In genomic region chr13:98357433-98358423, GRCm38 (mm10) we compare ENCODE assay signal across 15 mouse cellular contexts. TPM values are rescaled to one million over a fixed set of nuclear protein-coding genes. Genes with fewer than 3 reads are reported as not detected.
DNase-seq lines count a peak whose midpoint lies in the region; ATAC-seq and TF ChIP-seq lines count a peak whose summit lies in the region.
"Had no signal": no experiment of that assay in that cellular context is flagged by ENCODE, and none has a peak within 500 bp of the region (broad histone marks: within the 10 kb centered on the region; RNA-seq: fewer than 3 reads in every experiment).

No protein-coding gene starts in this region.

- TF ChIP-seq EP300 in stomach, postnatal 0 days (optimal IDR thresholded peaks at IDR 0.05), result no peak

- 15% methylated on average over 18 of the region's 18 CpGs for WGBS in kidney, postnatal 0 days
- 1% methylated on average over 18 of the region's 18 CpGs for WGBS in forebrain, embryonic 13.5 days
- WGBS in midbrain, embryonic 14.5 days, result 2% methylated on average over 18 of the region's 18 CpGs
- 8% methylated on average over 18 of the region's 18 CpGs for WGBS in stomach, postnatal 0 days

- no peak for ATAC-seq in kidney, postnatal 0 days (replicated peaks; ENCODE audit: low FRiP score, low read depth)
- ATAC-seq in forebrain, embryonic 13.5 days, result no peak
- no peak for ATAC-seq in midbrain, embryonic 14.5 days (ENCODE audit: low FRiP score, low TSS enrichment)
- no peak for ATAC-seq in stomach, postnatal 0 days (ENCODE audit: low FRiP score, low TSS enrichment)
- ATAC-seq: intestine, embryonic 15.5 days had no signal

- H3K27ac ChIP-seq in kidney, postnatal 0 days, result 0 out of 2 replicates have a peak overlapping the region, but pooled peaks have one; percentile 40
- H3K27ac ChIP-seq in forebrain, embryonic 13.5 days, result no peak overlapping the region
- no peak overlapping the region for H3K27ac ChIP-seq in midbrain, embryonic 14.5 days (replicated peaks; ENCODE audit: low read depth, low read length)
- no peak overlapping the region for H3K27ac ChIP-seq in stomach, postnatal 0 days (replicated peaks)
- H3K27ac ChIP-seq: heart, embryonic 15.5 days; intestine, embryonic 15.5 days had no signal

- peak overlapping the region; percentile 43 for H3K4me2 ChIP-seq in kidney, postnatal 0 days (ENCODE audit: low read length)
- H3K4me2 ChIP-seq in forebrain, embryonic 13.5 days, result peak overlapping the region; percentile 12; the same call in 1 of the 2 replicates
- peak overlapping the region; percentile 21 for H3K4me2 ChIP-seq in midbrain, embryonic 14.5 days (ENCODE audit: low read length)
- no peak overlapping the region for H3K4me2 ChIP-seq in stomach, postnatal 0 days (replicated peaks; ENCODE audit: low read depth)
- H3K4me2 ChIP-seq: heart, embryonic 15.5 days; intestine, embryonic 15.5 days had no signal

- H3K4me3 ChIP-seq in kidney, postnatal 0 days (replicated peaks; ENCODE audit: low read depth, low read length), result peak overlapping the region; percentile 18
- no peak overlapping the region for H3K4me3 ChIP-seq in forebrain, embryonic 13.5 days
- H3K4me3 ChIP-seq in midbrain, embryonic 14.5 days (replicated peaks; ENCODE audit: low read depth, low read length), result no peak overlapping the region
- H3K4me3 ChIP-seq in stomach, postnatal 0 days (ENCODE audit: low read depth, low read length), result no peak overlapping the region
- H3K4me3 ChIP-seq: heart, embryonic 15.5 days; intestine, embryonic 15.5 days had no signal

- H3K27me3 ChIP-seq in kidney, postnatal 0 days (ENCODE audit: insufficient read depth, low read length), result peaks cover 67% of the 10 kb centered on the region
- peaks cover 91% of the 10 kb centered on the region for H3K27me3 ChIP-seq in forebrain, embryonic 13.5 days
- peaks cover 84% of the 10 kb centered on the region for H3K27me3 ChIP-seq in midbrain, embryonic 14.5 days (ENCODE audit: control insufficient read depth, insufficient read depth, low read length)
- H3K27me3 ChIP-seq in stomach, postnatal 0 days (ENCODE audit: control insufficient read depth, insufficient read depth, low read length), result peaks cover 46% of the 10 kb centered on the region; the same call in 1 of the 2 replicates

- H3K9me3 ChIP-seq in kidney, postnatal 0 days (replicated peaks; ENCODE audit: low read length), result no peaks in the 10 kb centered on the region
- H3K9me3 ChIP-seq in forebrain, embryonic 13.5 days (replicated peaks), result no peaks in the 10 kb centered on the region
- H3K9me3 ChIP-seq in midbrain, embryonic 14.5 days (ENCODE audit: control insufficient read depth, low read length), result no peaks in the 10 kb centered on the region; the same call in 1 of the 2 replicates
- no peaks in the 10 kb centered on the region for H3K9me3 ChIP-seq in stomach, postnatal 0 days (ENCODE audit: control insufficient read depth, low read length)
- H3K9me3 ChIP-seq: heart, embryonic 15.5 days; intestine, embryonic 15.5 days had no signal

- DNase-seq in kidney, postnatal 0 days (ENCODE audit: low spot score), result no peak
- no peak for DNase-seq in kidney, postnatal 4 days
- DNase-seq in embryo, embryonic 9.5 days (ENCODE audit: extremely low spot score), result peak; percentile 51
- peak; percentile 42 for DNase-seq in midbrain, embryonic 14.5 days
- DNase-seq in stomach, postnatal 0 days (ENCODE audit: low spot score), result no peak
- no peak for DNase-seq in right cerebral cortex, postnatal 4 days
- no peak for DNase-seq in liver
- DNase-seq: adrenal gland, postnatal 36 days; cerebellum, adult 11-12 months; gastrocnemius, postnatal 10 days had no signal

- peaks cover 14% of the 10 kb centered on the region; the same call in 1 of the 2 replicates for H3K4me1 ChIP-seq in kidney, postnatal 0 days (replicated peaks; ENCODE audit: insufficient read depth, low read length)
- H3K4me1 ChIP-seq in forebrain, embryonic 13.5 days, result peaks cover 28% of the 10 kb centered on the region
- H3K4me1 ChIP-seq in midbrain, embryonic 14.5 days (ENCODE audit: control insufficient read depth, insufficient read depth, low read length), result peaks cover 10% of the 10 kb centered on the region
- H3K4me1 ChIP-seq in stomach, postnatal 0 days (replicated peaks; ENCODE audit: control insufficient read depth, insufficient read depth), result peaks cover 3% of the 10 kb centered on the region; the same call in 1 of the 2 replicates

- no peak overlapping the region for H3K9ac ChIP-seq in kidney, postnatal 0 days (ENCODE audit: low read depth, low read length)
- H3K9ac ChIP-seq in forebrain, embryonic 13.5 days, result no peak overlapping the region
- H3K9ac ChIP-seq in midbrain, embryonic 14.5 days (replicated peaks; ENCODE audit: low read length), result no peak overlapping the region
- no peak overlapping the region for H3K9ac ChIP-seq in stomach, postnatal 0 days (ENCODE audit: low read length)
- H3K9ac ChIP-seq: heart, embryonic 15.5 days; intestine, embryonic 15.5 days had no signal

- H3K36me3 ChIP-seq in kidney, postnatal 0 days (ENCODE audit: insufficient read depth, low read length), result no peaks in the 10 kb centered on the region
- no peaks in the 10 kb centered on the region for H3K36me3 ChIP-seq in forebrain, embryonic 13.5 days (ENCODE audit: poor library complexity, severe bottlenecking)
- H3K36me3 ChIP-seq in midbrain, embryonic 14.5 days (ENCODE audit: control insufficient read depth, insufficient read depth, low read length), result no peaks in the 10 kb centered on the region
- H3K36me3 ChIP-seq in stomach, postnatal 0 days (ENCODE audit: control insufficient read depth, insufficient read depth, low read length), result no peaks in the 10 kb centered on the region
- H3K36me3 ChIP-seq: heart, embryonic 15.5 days; intestine, embryonic 15.5 days had no signal

- no peak for TF ChIP-seq CTCF in kidney, postnatal 0 days (IDR thresholded peaks at IDR 0.05; ENCODE audit: low read depth)
- TF ChIP-seq CTCF in stomach, postnatal 0 days (IDR thresholded peaks at IDR 0.05; ENCODE audit: low read depth), result no peak

RNA-seq across cellular contexts. Expression of gene Foxd1, which starts 3.7 kb away (rescaled TPM):
- polyA plus RNA-seq in kidney, postnatal 0 days (2015; fragmentation: Nextera tagmentation; extraction: Ambion mirVana), result 2.4 and 3.4 TPM in 2 replicates
- polyA plus RNA-seq in forebrain, embryonic 13.5 days (2015; fragmentation: Nextera tagmentation; extraction: Ambion mirVana), result 0.68 and 0.80 TPM in 2 replicates
- polyA plus RNA-seq in midbrain, embryonic 14.5 days (2014; fragmentation: Nextera tagmentation; extraction: Ambion mirVana), result 0.12 and 0.54 TPM in 2 replicates
- polyA plus RNA-seq in stomach, postnatal 0 days (2015; fragmentation: Nextera tagmentation; extraction: Ambion mirVana), result not detected in 2 replicates
- polyA plus RNA-seq: heart, embryonic 15.5 days; intestine, embryonic 15.5 days; liver, embryonic 16.5 days; small intestine, adult 2 months had no signal

RNA-seq across cellular contexts. Expression of gene Btf3, which starts 40.9 kb away (rescaled TPM):
- 766 and 788 TPM in 2 replicates for polyA plus RNA-seq in kidney, postnatal 0 days (2015; fragmentation: Nextera tagmentation; extraction: Ambion mirVana)
- polyA plus RNA-seq in forebrain, embryonic 13.5 days (2015; fragmentation: Nextera tagmentation; extraction: Ambion mirVana), result 669 and 719 TPM in 2 replicates
- polyA plus RNA-seq in midbrain, embryonic 14.5 days (2014; fragmentation: Nextera tagmentation; extraction: Ambion mirVana), result 568 and 574 TPM in 2 replicates
- polyA plus RNA-seq in stomach, postnatal 0 days (2015; fragmentation: Nextera tagmentation; extraction: Ambion mirVana), result 559 TPM in 2 replicates

Comparison
In these comparisons a context has a peak if more than half of its experiments do, and no peak if none do; other contexts are left out.
1. DNase-seq: peak in embryo, embryonic 9.5 days (single experiment) and midbrain, embryonic 14.5 days (single experiment); none in kidney, postnatal 0 days (single experiment), kidney, postnatal 4 days (0 of 2), stomach, postnatal 0 days (single experiment), right cerebral cortex, postnatal 4 days (single experiment) and liver (single experiment).